Mouse (Mus musculus): ENCODE data around the gene B3glct. TPM values are rescaled to one million over a fixed set of nuclear protein-coding genes. Genes with fewer than 3 reads are reported as not detected.

B3glct gene
- polyA plus RNA-seq, 1 experiment from 2014 or later: 16.8 TPM

GRCm38 (mm10) chr5:149642783-149643509 lies 35.1 kb upstream of the B3glct start:
- Histone ChIP-seq H3K4me2 (ENCODE audit: low read depth, low read length) (no peak overlapping the region), H3K4me3 (ENCODE audit: low read depth, low read length) (no peak overlapping the region), H3K36me3 (replicated peaks; ENCODE audit: control insufficient read depth, insufficient read depth, low read depth, low read length) (no peaks in the 10 kb centered on the region), H3K4me1 (ENCODE audit: control insufficient read depth, insufficient read depth, low read length) (no peaks in the 10 kb centered on the region), H3K27me3 (ENCODE audit: control insufficient read depth, insufficient read depth, low read length) (no peaks in the 10 kb centered on the region), H3K9me3 (replicated peaks; ENCODE audit: control insufficient read depth, low read length) (no peaks in the 10 kb centered on the region), H3K27ac (replicated peaks; ENCODE audit: low read depth, low read length) (no peak overlapping the region), H3K9ac (replicated peaks; ENCODE audit: low read length) (no peak overlapping the region)
- ATAC-seq (replicated peaks; ENCODE audit: insufficient number of reproducible peaks, low FRiP score, low TSS enrichment, low read depth) (no peak), DNase-seq (ENCODE audit: low spot score) (no peak)
- WGBS: 82% methylated on average over 11 of the region's 11 CpGs

GRCm38 (mm10) chr5:149647367-149648115 lies 30.5 kb upstream of the B3glct start:
- H3K9me3 ChIP-seq (replicated peaks; ENCODE audit: control insufficient read depth, low read length): no peaks in the 10 kb centered on the region
- no peak overlapping the region for H3K9ac ChIP-seq (replicated peaks; ENCODE audit: low read length)
- H3K27ac ChIP-seq (replicated peaks; ENCODE audit: low read depth, low read length): no peak overlapping the region
- no peaks in the 10 kb centered on the region for H3K27me3 ChIP-seq (ENCODE audit: control insufficient read depth, insufficient read depth, low read length)
- no peaks in the 10 kb centered on the region for H3K36me3 ChIP-seq (replicated peaks; ENCODE audit: control insufficient read depth, insufficient read depth, low read depth, low read length)
- H3K4me2 ChIP-seq (ENCODE audit: low read depth, low read length): no peak overlapping the region
- H3K4me3 ChIP-seq (ENCODE audit: low read depth, low read length): no peak overlapping the region
- no peak for ATAC-seq (replicated peaks; ENCODE audit: insufficient number of reproducible peaks, low FRiP score, low TSS enrichment, low read depth)
- WGBS: 72% methylated on average over 8 of the region's 8 CpGs
- H3K4me1 ChIP-seq (ENCODE audit: control insufficient read depth, insufficient read depth, low read length): no peaks in the 10 kb centered on the region
- DNase-seq (ENCODE audit: low spot score): no peak

GRCm38 (mm10) chr5:149648196-149648595 lies 29.8 kb upstream of the B3glct start:
- no peaks in the 10 kb centered on the region for H3K9me3 ChIP-seq (replicated peaks; ENCODE audit: control insufficient read depth, low read length)
- H3K36me3 ChIP-seq (replicated peaks; ENCODE audit: control insufficient read depth, insufficient read depth, low read depth, low read length): no peaks in the 10 kb centered on the region
- no peak overlapping the region for H3K9ac ChIP-seq (replicated peaks; ENCODE audit: low read length)
- no peaks in the 10 kb centered on the region for H3K4me1 ChIP-seq (ENCODE audit: control insufficient read depth, insufficient read depth, low read length)
- H3K27ac ChIP-seq (replicated peaks; ENCODE audit: low read depth, low read length): no peak overlapping the region
- DNase-seq (ENCODE audit: low spot score): no peak
- no peak overlapping the region for H3K4me2 ChIP-seq (ENCODE audit: low read depth, low read length)
- no peaks in the 10 kb centered on the region for H3K27me3 ChIP-seq (ENCODE audit: control insufficient read depth, insufficient read depth, low read length)
- H3K4me3 ChIP-seq (ENCODE audit: low read depth, low read length): no peak overlapping the region
- 70% methylated on average over 4 of the region's 4 CpGs for WGBS
- no peak for ATAC-seq (replicated peaks; ENCODE audit: insufficient number of reproducible peaks, low FRiP score, low TSS enrichment, low read depth)

GRCm38 (mm10) chr5:149648895-149649406 lies 29.1 kb upstream of the B3glct start:
- Histone ChIP-seq H3K4me3 (ENCODE audit: low read depth, low read length) (no peak overlapping the region), H3K27me3 (ENCODE audit: control insufficient read depth, insufficient read depth, low read length) (no peaks in the 10 kb centered on the region), H3K9me3 (replicated peaks; ENCODE audit: control insufficient read depth, low read length) (no peaks in the 10 kb centered on the region), H3K27ac (replicated peaks; ENCODE audit: low read depth, low read length) (no peak overlapping the region), H3K4me1 (ENCODE audit: control insufficient read depth, insufficient read depth, low read length) (no peaks in the 10 kb centered on the region), H3K9ac (replicated peaks; ENCODE audit: low read length) (no peak overlapping the region), H3K4me2 (ENCODE audit: low read depth, low read length) (no peak overlapping the region), H3K36me3 (replicated peaks; ENCODE audit: control insufficient read depth, insufficient read depth, low read depth, low read length) (no peaks in the 10 kb centered on the region)
- 78% methylated on average over 6 of the region's 6 CpGs for WGBS
- ATAC-seq (replicated peaks; ENCODE audit: insufficient number of reproducible peaks, low FRiP score, low TSS enrichment, low read depth) (no peak), DNase-seq (ENCODE audit: low spot score) (no peak)

- no peak overlapping the region for H3K4me2 ChIP-seq (ENCODE audit: low read depth, low read length)
- 81% methylated on average over 14 of the region's 14 CpGs for WGBS
- H3K4me3 ChIP-seq (ENCODE audit: low read depth, low read length): no peak overlapping the region
- no peak for ATAC-seq (replicated peaks; ENCODE audit: insufficient number of reproducible peaks, low FRiP score, low TSS enrichment, low read depth)
- no peaks in the 10 kb centered on the region for H3K9me3 ChIP-seq (replicated peaks; ENCODE audit: control insufficient read depth, low read length)
- no peaks in the 10 kb centered on the region for H3K4me1 ChIP-seq (ENCODE audit: control insufficient read depth, insufficient read depth, low read length)
- no peaks in the 10 kb centered on the region for H3K27me3 ChIP-seq (ENCODE audit: control insufficient read depth, insufficient read depth, low read length)
- no peaks in the 10 kb centered on the region for H3K36me3 ChIP-seq (replicated peaks; ENCODE audit: control insufficient read depth, insufficient read depth, low read depth, low read length)
- DNase-seq (ENCODE audit: low spot score): no peak
- no peak overlapping the region for H3K27ac ChIP-seq (replicated peaks; ENCODE audit: low read depth, low read length)
- H3K9ac ChIP-seq (replicated peaks; ENCODE audit: low read length): no peak overlapping the region
Measured at GRCm38 (mm10) chr5:149649499-149650178, 28.4 kb upstream of the B3glct start.

GRCm38 (mm10) chr5:149650179-149650553 lies 27.9 kb upstream of the B3glct start:
- WGBS: 70% methylated on average over 4 of the region's 4 CpGs
- no peaks in the 10 kb centered on the region for H3K36me3 ChIP-seq (replicated peaks; ENCODE audit: control insufficient read depth, insufficient read depth, low read depth, low read length)
- no peak for DNase-seq (ENCODE audit: low spot score)
- H3K27ac ChIP-seq (replicated peaks; ENCODE audit: low read depth, low read length): no peak overlapping the region
- no peak overlapping the region for H3K4me3 ChIP-seq (ENCODE audit: low read depth, low read length)
- no peaks in the 10 kb centered on the region for H3K27me3 ChIP-seq (ENCODE audit: control insufficient read depth, insufficient read depth, low read length)
- no peaks in the 10 kb centered on the region for H3K4me1 ChIP-seq (ENCODE audit: control insufficient read depth, insufficient read depth, low read length)
- no peaks in the 10 kb centered on the region for H3K9me3 ChIP-seq (replicated peaks; ENCODE audit: control insufficient read depth, low read length)
- ATAC-seq (replicated peaks; ENCODE audit: insufficient number of reproducible peaks, low FRiP score, low TSS enrichment, low read depth): 0 out of 2 replicates have a peak, but pooled peaks have one; percentile 45
- H3K9ac ChIP-seq (replicated peaks; ENCODE audit: low read length): no peak overlapping the region
- H3K4me2 ChIP-seq (ENCODE audit: low read depth, low read length): no peak overlapping the region

GRCm38 (mm10) chr5:149655636-149656035 lies 22.4 kb upstream of the B3glct start:
- 87% methylated on average over 9 of the region's 9 CpGs for WGBS

More at GRCm38 (mm10) chr5:149655636-149656035, 22.4 kb upstream of the B3glct start:
- Histone ChIP-seq H3K27me3 (ENCODE audit: control insufficient read depth, insufficient read depth, low read length) (no peaks in the 10 kb centered on the region), H3K4me1 (ENCODE audit: control insufficient read depth, insufficient read depth, low read length) (no peaks in the 10 kb centered on the region), H3K36me3 (replicated peaks; ENCODE audit: control insufficient read depth, insufficient read depth, low read depth, low read length) (no peaks in the 10 kb centered on the region), H3K9me3 (replicated peaks; ENCODE audit: control insufficient read depth, low read length) (no peaks in the 10 kb centered on the region), H3K4me2 (ENCODE audit: low read depth, low read length) (no peak overlapping the region), H3K4me3 (ENCODE audit: low read depth, low read length) (no peak overlapping the region), H3K27ac (replicated peaks; ENCODE audit: low read depth, low read length) (no peak overlapping the region), H3K9ac (replicated peaks; ENCODE audit: low read length) (no peak overlapping the region)
- DNase-seq (ENCODE audit: low spot score) (no peak), ATAC-seq (replicated peaks; ENCODE audit: insufficient number of reproducible peaks, low FRiP score, low TSS enrichment, low read depth) (no peak)
